Mouse (Mus musculus): ENCODE measurements around the gene Defb22. TPM values are rescaled to one million over a fixed set of nuclear protein-coding genes. Genes with fewer than 3 reads are reported as not detected.

Gene Defb22
- polyA plus RNA-seq, 1 experiment: not detected

DNA sequence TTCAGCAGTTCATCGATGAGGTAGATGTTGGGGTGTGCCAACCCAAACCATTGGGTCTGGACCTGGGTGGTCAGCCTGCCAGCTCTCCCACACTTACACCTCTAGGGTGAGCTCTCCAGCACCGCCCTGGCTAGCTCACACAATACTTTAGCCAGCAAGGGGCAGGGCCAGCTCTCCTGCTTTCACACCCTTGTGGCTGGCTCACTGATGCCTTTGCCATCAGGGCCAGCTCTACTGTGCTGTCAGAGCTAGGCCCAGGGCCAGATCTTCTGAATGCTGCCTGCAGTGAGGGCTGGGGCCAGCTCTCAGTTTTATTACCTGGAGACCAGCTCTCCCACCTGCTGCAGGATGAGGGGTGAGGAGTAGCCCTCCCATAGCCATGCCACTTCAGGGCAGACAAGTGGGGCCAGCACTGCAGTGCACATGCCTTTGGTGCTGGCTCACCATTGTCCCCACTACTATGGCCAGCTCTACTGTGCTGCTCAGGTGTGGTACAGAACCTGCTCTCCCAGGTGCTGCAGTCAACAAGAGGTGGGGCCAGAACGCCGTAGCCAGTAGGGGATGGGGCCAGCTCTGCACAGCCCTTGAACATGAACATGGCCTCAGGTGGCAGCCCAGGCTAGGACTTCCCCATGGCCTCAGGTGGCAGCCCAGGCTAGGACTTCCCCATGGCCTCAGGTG lies 37.7 kb downstream of the Defb22 start:
- Histone ChIP-seq H3K27me3 (ENCODE audit: control insufficient read depth, insufficient read depth, insufficient read length) (peaks cover 3% of the 10 kb centered on the region), H3K79me2 (ENCODE audit: control insufficient read depth, insufficient read depth) (no peaks in the 10 kb centered on the region), H3ac (ENCODE audit: control insufficient read depth, insufficient read length, low read depth) (no peak overlapping the region), H3K36me3 (ENCODE audit: control insufficient read depth, insufficient read depth) (no peaks in the 10 kb centered on the region), H3K4me3 (ENCODE audit: insufficient read depth, poor library complexity, severe bottlenecking) (no peak overlapping the region), H3K79me3 (ENCODE audit: low read depth) (no peaks in the 10 kb centered on the region)
- no peak for TF ChIP-seq CEBPB (IDR thresholded peaks at IDR 0.05; ENCODE audit: low read depth)
- no peak for TF ChIP-seq MYOD1 (IDR thresholded peaks at IDR 0.05; ENCODE audit: control insufficient read depth, insufficient read length, low read depth)
- no peak for TF ChIP-seq MAX (IDR thresholded peaks at IDR 0.05)
- TF ChIP-seq USF1 (IDR thresholded peaks at IDR 0.05; ENCODE audit: low read depth): no peak
- no peak for TF ChIP-seq CTCF (IDR thresholded peaks at IDR 0.05; ENCODE audit: control insufficient read depth, insufficient read depth, insufficient read length)
- no peak for TF ChIP-seq FOSL1 (IDR thresholded peaks at IDR 0.05; ENCODE audit: insufficient read depth, low read length, poor library complexity, severe bottlenecking)
- no peak for TF ChIP-seq MYOG (IDR thresholded peaks at IDR 0.05; ENCODE audit: control insufficient read depth, extremely low read depth, insufficient read length)

DNA sequence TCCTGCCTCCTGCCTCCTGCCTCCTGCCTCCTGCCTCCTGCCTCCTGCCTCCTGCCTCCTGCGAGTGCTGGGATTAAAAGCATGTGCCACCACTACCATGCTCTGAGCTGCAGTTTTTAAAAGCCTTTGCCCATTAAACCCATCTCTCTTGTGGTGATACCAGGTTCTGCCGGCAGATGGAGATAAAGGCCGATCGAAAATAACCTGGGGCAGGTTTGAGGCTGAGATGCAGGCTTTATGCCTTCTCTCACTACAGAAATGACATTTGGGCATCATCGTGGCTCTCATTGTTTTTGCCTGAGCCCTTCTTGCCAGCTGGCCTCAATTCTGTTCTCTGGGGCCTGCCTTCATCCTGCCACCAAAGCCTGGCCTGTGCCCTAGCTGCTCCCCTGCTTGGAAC lies 39.7 kb downstream of the Defb22 start:
- no peaks in the 10 kb centered on the region for H3K79me3 ChIP-seq (ENCODE audit: low read depth)
- no peaks in the 10 kb centered on the region for H3K36me3 ChIP-seq (ENCODE audit: control insufficient read depth, insufficient read depth)
- H3K4me3 ChIP-seq (ENCODE audit: insufficient read depth, poor library complexity, severe bottlenecking): no peak overlapping the region
- no peak overlapping the region for H3ac ChIP-seq (ENCODE audit: control insufficient read depth, insufficient read length, low read depth)
- TF ChIP-seq CEBPB (IDR thresholded peaks at IDR 0.05; ENCODE audit: low read depth) (no peak), CTCF (IDR thresholded peaks at IDR 0.05; ENCODE audit: control insufficient read depth, insufficient read depth, insufficient read length) (peak; percentile 0), MAX (IDR thresholded peaks at IDR 0.05) (no peak), FOSL1 (IDR thresholded peaks at IDR 0.05; ENCODE audit: insufficient read depth, low read length, poor library complexity, severe bottlenecking) (no peak), USF1 (IDR thresholded peaks at IDR 0.05; ENCODE audit: low read depth) (no peak), MYOG (IDR thresholded peaks at IDR 0.05; ENCODE audit: control insufficient read depth, extremely low read depth, insufficient read length) (no peak), MYOD1 (IDR thresholded peaks at IDR 0.05; ENCODE audit: control insufficient read depth, insufficient read length, low read depth) (no peak)
- no peaks in the 10 kb centered on the region for H3K79me2 ChIP-seq (ENCODE audit: control insufficient read depth, insufficient read depth)
- H3K27me3 ChIP-seq (ENCODE audit: control insufficient read depth, insufficient read depth, insufficient read length): peaks cover 6% of the 10 kb centered on the region

DNA sequence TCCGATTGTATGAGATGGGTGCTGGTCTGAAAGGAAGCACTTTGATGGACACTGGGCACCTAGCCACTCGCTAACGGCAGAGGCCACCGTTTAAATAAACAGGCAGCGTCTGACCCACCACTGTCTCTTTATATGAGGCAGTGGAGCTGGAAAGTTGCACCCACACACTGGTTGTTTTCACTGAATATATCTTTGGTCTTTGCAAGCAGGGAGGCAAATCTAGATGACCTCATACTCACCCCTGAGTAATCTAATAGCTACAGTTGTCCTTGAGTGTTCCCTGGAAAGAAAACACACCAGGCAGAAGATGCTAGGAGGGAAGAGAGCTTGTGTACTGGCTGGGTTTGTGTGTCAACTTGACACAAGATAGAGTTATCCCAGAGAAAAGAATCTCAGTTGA lies 42.5 kb downstream of the Defb22 start:
- Histone ChIP-seq H3ac (ENCODE audit: control insufficient read depth, insufficient read length, low read depth) (no peak overlapping the region), H3K79me2 (ENCODE audit: control insufficient read depth, insufficient read depth) (no peaks in the 10 kb centered on the region), H3K79me3 (ENCODE audit: low read depth) (no peaks in the 10 kb centered on the region), H3K36me3 (ENCODE audit: control insufficient read depth, insufficient read depth) (no peaks in the 10 kb centered on the region), H3K4me3 (ENCODE audit: insufficient read depth, poor library complexity, severe bottlenecking) (no peak overlapping the region), H3K27me3 (ENCODE audit: control insufficient read depth, insufficient read depth, insufficient read length) (peaks cover 8% of the 10 kb centered on the region)
- TF ChIP-seq CTCF (IDR thresholded peaks at IDR 0.05; ENCODE audit: control insufficient read depth, insufficient read depth, insufficient read length) (no peak), MYOG (IDR thresholded peaks at IDR 0.05; ENCODE audit: control insufficient read depth, extremely low read depth, insufficient read length) (no peak), USF1 (IDR thresholded peaks at IDR 0.05; ENCODE audit: low read depth) (no peak), FOSL1 (IDR thresholded peaks at IDR 0.05; ENCODE audit: insufficient read depth, low read length, poor library complexity, severe bottlenecking) (no peak), MYOD1 (IDR thresholded peaks at IDR 0.05; ENCODE audit: control insufficient read depth, insufficient read length, low read depth) (no peak), CEBPB (IDR thresholded peaks at IDR 0.05; ENCODE audit: low read depth) (no peak), MAX (IDR thresholded peaks at IDR 0.05) (no peak)

DNA sequence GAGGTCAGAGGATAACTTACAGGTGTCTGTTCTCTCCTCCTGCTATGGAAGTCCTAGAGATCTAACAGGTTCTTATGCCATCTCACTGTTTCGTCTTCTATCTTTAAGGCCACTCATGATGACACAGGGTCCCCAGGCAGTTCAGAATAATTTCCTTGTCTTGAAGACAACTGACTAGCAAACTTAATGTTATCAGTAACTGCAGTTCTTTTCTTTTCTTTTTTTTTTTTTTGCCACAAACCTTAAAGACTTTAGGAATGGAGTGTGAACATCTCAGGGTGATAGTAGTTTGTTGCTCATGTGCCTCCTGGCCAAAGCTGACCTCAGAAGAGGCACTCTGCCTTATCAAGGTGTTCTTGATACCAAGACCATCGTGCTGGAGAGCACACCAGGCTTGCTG lies 43.3 kb downstream of the Defb22 start:
- no peak overlapping the region for H3ac ChIP-seq (ENCODE audit: control insufficient read depth, insufficient read length, low read depth)
- peaks cover 8% of the 10 kb centered on the region for H3K27me3 ChIP-seq (ENCODE audit: control insufficient read depth, insufficient read depth, insufficient read length)
- TF ChIP-seq USF1 (IDR thresholded peaks at IDR 0.05; ENCODE audit: low read depth) (no peak), MYOD1 (IDR thresholded peaks at IDR 0.05; ENCODE audit: control insufficient read depth, insufficient read length, low read depth) (no peak), MYOG (IDR thresholded peaks at IDR 0.05; ENCODE audit: control insufficient read depth, extremely low read depth, insufficient read length) (no peak), CEBPB (IDR thresholded peaks at IDR 0.05; ENCODE audit: low read depth) (no peak), CTCF (IDR thresholded peaks at IDR 0.05; ENCODE audit: control insufficient read depth, insufficient read depth, insufficient read length) (no peak), MAX (IDR thresholded peaks at IDR 0.05) (no peak), FOSL1 (IDR thresholded peaks at IDR 0.05; ENCODE audit: insufficient read depth, low read length, poor library complexity, severe bottlenecking) (no peak)
- H3K4me3 ChIP-seq (ENCODE audit: insufficient read depth, poor library complexity, severe bottlenecking): no peak overlapping the region
- H3K36me3 ChIP-seq (ENCODE audit: control insufficient read depth, insufficient read depth): no peaks in the 10 kb centered on the region
- no peaks in the 10 kb centered on the region for H3K79me3 ChIP-seq (ENCODE audit: low read depth)
- H3K79me2 ChIP-seq (ENCODE audit: control insufficient read depth, insufficient read depth): no peaks in the 10 kb centered on the region

DNA sequence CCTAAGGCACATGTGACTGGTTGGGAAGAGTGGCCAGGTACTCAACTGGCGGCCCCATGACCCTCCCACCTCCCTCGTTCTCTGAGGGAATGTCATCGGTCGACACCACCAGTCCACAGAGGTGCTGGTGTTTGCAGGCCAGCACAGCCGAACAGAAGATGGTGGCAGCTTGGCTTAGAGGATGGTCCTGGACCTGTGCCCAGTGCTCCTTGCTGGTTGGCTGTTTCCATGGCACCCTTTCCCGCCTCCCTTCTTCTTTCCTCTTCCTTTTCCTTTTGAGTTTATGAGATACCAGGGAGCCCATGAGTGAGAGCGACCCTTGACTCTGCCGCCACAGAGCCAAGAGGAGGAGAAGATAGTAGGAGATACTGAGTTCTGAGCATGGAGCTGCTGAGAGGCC lies 46.7 kb downstream of the Defb22 start:
- no peaks in the 10 kb centered on the region for H3K36me3 ChIP-seq (ENCODE audit: control insufficient read depth, insufficient read depth)
- no peak overlapping the region for H3K4me3 ChIP-seq (ENCODE audit: insufficient read depth, poor library complexity, severe bottlenecking)
- no peak for TF ChIP-seq FOSL1 (IDR thresholded peaks at IDR 0.05; ENCODE audit: insufficient read depth, low read length, poor library complexity, severe bottlenecking)
- TF ChIP-seq MAX (IDR thresholded peaks at IDR 0.05): no peak
- TF ChIP-seq MYOG (IDR thresholded peaks at IDR 0.05; ENCODE audit: control insufficient read depth, extremely low read depth, insufficient read length): no peak
- TF ChIP-seq MYOD1 (IDR thresholded peaks at IDR 0.05; ENCODE audit: control insufficient read depth, insufficient read length, low read depth): no peak
- TF ChIP-seq CTCF (IDR thresholded peaks at IDR 0.05; ENCODE audit: control insufficient read depth, insufficient read depth, insufficient read length): no peak
- no peak for TF ChIP-seq USF1 (IDR thresholded peaks at IDR 0.05; ENCODE audit: low read depth)
- no peak for TF ChIP-seq CEBPB (IDR thresholded peaks at IDR 0.05; ENCODE audit: low read depth)
- no peaks in the 10 kb centered on the region for H3K79me2 ChIP-seq (ENCODE audit: control insufficient read depth, insufficient read depth)
- peaks cover 8% of the 10 kb centered on the region for H3K27me3 ChIP-seq (ENCODE audit: control insufficient read depth, insufficient read depth, insufficient read length)
- no peaks in the 10 kb centered on the region for H3K79me3 ChIP-seq (ENCODE audit: low read depth)
- H3ac ChIP-seq (ENCODE audit: control insufficient read depth, insufficient read length, low read depth): no peak overlapping the region
